Mouse (Mus musculus) hindbrain, embryonic 15.5 days (tissue): ENCODE measurements around the gene Tnr. TPM values are rescaled to one million over a fixed set of nuclear protein-coding genes. Genes with fewer than 3 reads are reported as not detected.

ENCODE experiments used
- ATAC-seq: fragments of 200-750 bp; cut with Nextera tagmentation; 2 replicates; pipeline ENCODE4 v1.8.0; 2017; ENCODE audit warnings: low read depth, moderate number of reproducible peaks, moderate TSS enrichment; ENCODE audit not compliant: low FRiP score
- H3K27ac ChIP-seq: fragments of 300-500 bp; sonication (generic); replicated peaks from 2 replicates; pipeline ENCODE4 v1.5.1; 2015; ENCODE audit warnings: mild to moderate bottlenecking, inconsistent platforms
- H3K27me3 ChIP-seq: fragments of 300-500 bp; sonication (generic); 2 replicates; pipeline ENCODE4 v1.6.1; 2015; ENCODE audit warnings: control low read depth, inconsistent platforms
- H3K36me3 ChIP-seq: fragments of 300-500 bp; sonication (generic); 2 replicates; pipeline ENCODE4 v1.6.1; 2015; ENCODE audit warnings: control low read depth, inconsistent platforms
- H3K4me1 ChIP-seq: fragments of 300-500 bp; sonication (generic); replicated peaks from 2 replicates; pipeline ENCODE4 v1.6.1; 2015; ENCODE audit warnings: control low read depth, inconsistent platforms
- H3K4me2 ChIP-seq: fragments of 300-500 bp; sonication (generic); 2 replicates; pipeline ENCODE4 v1.6.1; 2015; ENCODE audit warnings: moderate library complexity, mild to moderate bottlenecking, inconsistent platforms
- H3K4me3 ChIP-seq: fragments of 300-500 bp; sonication (generic); 2 replicates; pipeline ENCODE4 v1.5.1; 2015; ENCODE audit warnings: mild to moderate bottlenecking, inconsistent platforms
- H3K9ac ChIP-seq: fragments of 300-500 bp; sonication (generic); 2 replicates; pipeline ENCODE4 v1.6.1; 2015; ENCODE audit warnings: inconsistent platforms
- H3K9me3 ChIP-seq: fragments of 300-500 bp; sonication (generic); 2 replicates; pipeline ENCODE4 v1.6.1; 2016; ENCODE audit warnings: control low read depth, inconsistent platforms
- WGBS: fragments of 180-500 bp; shearing (Covaris S2); methylation state at CpG from one replicate; pipeline ENCODE4 v1.1.7; 2015; 5-methylcytosine and 5-hydroxymethylcytosine counted together
- polyA plus RNA-seq: library from polyadenylated mRNA; unstranded; fragments of >200 nt; fragmentation: Nextera tagmentation; extraction: Ambion mirVana; gene quantifications from 2 replicates; pipeline ENCODE4 v1.2.1, GENCODE M21; 2015

Tnr gene
- polyA plus RNA-seq, 1 experiment from 2014 or later: 5.0 TPM

- Histone ChIP-seq H3K36me3 (no peaks in the 10 kb centered on the region), H3K4me1 (no peaks in the 10 kb centered on the region), H3K27me3 (no peaks in the 10 kb centered on the region), H3K9me3 (no peaks in the 10 kb centered on the region), H3K4me3 (no peak overlapping the region), H3K27ac (no peak overlapping the region), H3K4me2 (no peak overlapping the region), H3K9ac (no peak overlapping the region)
- 42% methylated on average over 5 of the region's 5 CpGs for WGBS
- no peak for ATAC-seq
Observed at GRCm38 (mm10) chr1:159911006-159911405, 387.4 kb downstream of the Tnr start.

- no peak overlapping the region for H3K4me3 ChIP-seq
- H3K9me3 ChIP-seq: no peaks in the 10 kb centered on the region
- no peak overlapping the region for H3K27ac ChIP-seq
- H3K36me3 ChIP-seq: no peaks in the 10 kb centered on the region
- ATAC-seq: no peak
- H3K9ac ChIP-seq: no peak overlapping the region
- no peaks in the 10 kb centered on the region for H3K4me1 ChIP-seq
- no peak overlapping the region for H3K4me2 ChIP-seq
- H3K27me3 ChIP-seq: no peaks in the 10 kb centered on the region
Observed at GRCm38 (mm10) chr1:159914726-159915125, 391.2 kb downstream of the Tnr start.

DNA sequence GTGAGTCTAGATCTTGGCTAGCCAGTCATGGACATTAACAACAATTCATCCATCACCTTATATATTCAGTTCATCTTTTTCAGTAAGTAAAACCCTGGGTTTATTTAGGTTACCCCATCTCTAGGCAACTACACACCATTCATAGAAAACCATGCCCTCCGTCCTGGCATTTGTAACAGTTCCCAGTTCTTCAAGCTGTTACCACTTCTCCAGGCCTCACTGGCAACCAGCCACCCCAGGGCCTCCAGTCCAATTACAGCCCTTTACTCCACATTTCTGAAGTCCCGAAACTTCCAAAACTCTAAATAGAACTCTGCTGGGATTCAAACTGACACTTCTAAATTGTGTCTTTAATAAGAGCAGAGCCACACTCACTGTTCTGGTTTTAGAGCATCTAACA lies 397.0 kb downstream of the Tnr start:
- Histone ChIP-seq H3K9ac (no peak overlapping the region), H3K27me3 (no peaks in the 10 kb centered on the region), H3K4me1 (no peaks in the 10 kb centered on the region), H3K4me2 (no peak overlapping the region), H3K9me3 (no peaks in the 10 kb centered on the region), H3K4me3 (no peak overlapping the region), H3K36me3 (no peaks in the 10 kb centered on the region), H3K27ac (no peak overlapping the region)
- no peak for ATAC-seq
- 70% methylated on average over 2 of the region's 2 CpGs for WGBS

DNA sequence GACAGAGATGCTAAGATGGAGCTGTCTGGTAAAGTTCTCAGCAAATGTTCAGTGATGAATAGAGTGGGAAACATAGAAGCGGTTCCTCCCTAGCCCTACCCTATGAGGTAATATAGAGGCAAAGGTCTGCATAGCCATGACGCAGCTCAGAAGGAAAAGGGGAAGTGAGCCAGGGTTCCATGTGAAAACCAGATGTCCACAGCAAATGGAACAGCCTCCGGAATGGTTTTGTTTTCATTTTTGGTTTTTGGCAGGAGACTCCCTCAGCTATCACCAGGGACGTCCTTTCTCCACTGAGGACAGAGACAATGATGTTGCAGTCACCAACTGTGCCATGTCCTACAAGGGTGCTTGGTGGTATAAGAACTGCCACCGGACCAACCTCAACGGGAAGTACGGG lies 399.4 kb downstream of the Tnr start:
- Histone ChIP-seq H3K36me3 (no peaks in the 10 kb centered on the region), H3K4me3 (no peak overlapping the region), H3K27me3 (no peaks in the 10 kb centered on the region), H3K27ac (no peak overlapping the region), H3K9me3 (no peaks in the 10 kb centered on the region), H3K4me2 (no peak overlapping the region), H3K9ac (no peak overlapping the region), H3K4me1 (no peaks in the 10 kb centered on the region)
- 95% methylated on average over 7 of the region's 7 CpGs for WGBS
- no peak for ATAC-seq

DNA sequence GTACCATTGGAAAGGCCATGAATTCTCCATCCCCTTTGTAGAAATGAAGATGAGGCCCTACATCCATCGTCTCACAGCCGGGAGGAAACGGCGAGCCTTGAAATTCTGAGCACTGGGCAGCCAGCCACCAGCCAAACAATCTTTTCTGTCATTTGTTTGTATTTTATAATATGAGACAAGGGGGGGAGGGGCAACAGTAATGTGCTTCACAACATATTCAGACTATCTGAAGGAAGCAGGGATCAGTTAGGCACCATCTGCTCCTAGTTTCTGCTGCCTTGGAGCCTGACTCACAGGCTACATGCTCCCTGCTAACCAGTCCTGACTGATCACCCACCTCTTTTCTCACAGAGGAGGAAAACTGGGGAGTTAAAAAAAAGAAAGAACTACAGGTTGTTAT lies 400.5 kb downstream of the Tnr start:
- 77% methylated on average over 4 of the region's 4 CpGs for WGBS
- H3K9me3 ChIP-seq: no peaks in the 10 kb centered on the region
- H3K4me1 ChIP-seq: no peaks in the 10 kb centered on the region
- H3K27me3 ChIP-seq: no peaks in the 10 kb centered on the region
- no peak for ATAC-seq
- no peak overlapping the region for H3K4me3 ChIP-seq
- H3K27ac ChIP-seq: no peak overlapping the region
- no peaks in the 10 kb centered on the region for H3K36me3 ChIP-seq
- no peak overlapping the region for H3K9ac ChIP-seq
- no peak overlapping the region for H3K4me2 ChIP-seq

- Histone ChIP-seq H3K27ac (no peak overlapping the region), H3K4me1 (no peaks in the 10 kb centered on the region), H3K4me2 (no peak overlapping the region), H3K27me3 (no peaks in the 10 kb centered on the region), H3K9ac (no peak overlapping the region), H3K4me3 (no peak overlapping the region), H3K36me3 (no peaks in the 10 kb centered on the region), H3K9me3 (no peaks in the 10 kb centered on the region)
- no peak for ATAC-seq
- 86% methylated on average over 5 of the region's 5 CpGs for WGBS
Observed at GRCm38 (mm10) chr1:159924684-159925083, 401.1 kb downstream of the Tnr start.

GRCm38 (mm10) chr1:159928681-159929335 lies 405.2 kb downstream of the Tnr start:
- 89% methylated on average over 9 of the region's 9 CpGs for WGBS
- Histone ChIP-seq H3K9ac (no peak overlapping the region), H3K36me3 (no peaks in the 10 kb centered on the region), H3K4me1 (no peaks in the 10 kb centered on the region), H3K27me3 (no peaks in the 10 kb centered on the region), H3K4me3 (no peak overlapping the region), H3K4me2 (no peak overlapping the region), H3K27ac (no peak overlapping the region), H3K9me3 (no peaks in the 10 kb centered on the region)
- ATAC-seq: no peak

DNA sequence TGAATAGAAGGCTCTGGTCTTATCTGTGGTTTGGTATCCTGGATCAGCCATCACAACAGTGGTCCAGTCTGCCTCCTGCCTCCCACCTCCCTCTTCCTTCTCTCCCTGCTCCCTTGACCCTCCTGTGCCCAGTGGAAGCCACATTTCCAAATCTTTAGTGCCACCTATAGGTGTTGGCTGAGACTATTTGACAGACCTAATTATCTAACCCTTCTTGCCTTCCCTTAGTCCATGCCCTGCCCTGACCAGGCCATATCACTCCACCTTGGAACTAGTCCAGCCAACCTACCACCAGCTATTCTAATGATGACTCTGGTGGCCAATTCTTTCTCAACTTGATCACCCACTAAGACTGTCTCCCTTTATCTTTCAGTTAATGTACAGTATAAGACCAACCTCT lies 408.5 kb downstream of the Tnr start:
- no peaks in the 10 kb centered on the region for H3K36me3 ChIP-seq
- no peaks in the 10 kb centered on the region for H3K4me1 ChIP-seq
- no peaks in the 10 kb centered on the region for H3K27me3 ChIP-seq
- no peak overlapping the region for H3K4me3 ChIP-seq
- H3K9ac ChIP-seq: no peak overlapping the region
- H3K9me3 ChIP-seq: no peaks in the 10 kb centered on the region
- no peak for ATAC-seq
- no peak overlapping the region for H3K27ac ChIP-seq
- no peak overlapping the region for H3K4me2 ChIP-seq

DNA sequence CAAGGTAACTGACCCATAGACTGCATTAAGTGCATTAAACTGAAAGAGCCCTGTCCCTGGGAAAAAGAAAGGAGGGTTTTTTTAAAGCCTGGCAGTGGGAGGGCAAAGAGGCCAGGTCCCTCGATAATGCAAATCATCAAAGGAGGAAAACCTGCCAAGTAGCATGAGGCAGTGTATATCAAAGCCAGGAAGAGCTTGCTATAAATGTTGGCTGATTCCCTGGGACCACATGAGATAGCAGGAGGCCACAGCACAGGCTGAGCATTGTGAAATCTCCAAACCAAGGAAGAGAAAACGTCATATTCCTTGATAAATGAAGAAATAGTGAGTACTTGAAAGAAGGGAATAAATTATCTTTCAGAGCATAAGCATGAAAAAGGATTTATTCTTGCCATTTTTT lies 409.0 kb downstream of the Tnr start:
- Histone ChIP-seq H3K27ac (no peak overlapping the region), H3K4me3 (no peak overlapping the region), H3K27me3 (no peaks in the 10 kb centered on the region), H3K9me3 (no peaks in the 10 kb centered on the region), H3K4me2 (no peak overlapping the region), H3K36me3 (no peaks in the 10 kb centered on the region), H3K9ac (no peak overlapping the region), H3K4me1 (no peaks in the 10 kb centered on the region)
- ATAC-seq: no peak
- 58% methylated on average over 2 of the region's 2 CpGs for WGBS

GRCm38 (mm10) chr1:159938449-159938848 lies 414.9 kb downstream of the Tnr start:
- no peak overlapping the region for H3K27ac ChIP-seq
- no peak overlapping the region for H3K9ac ChIP-seq
- 86% methylated on average over 2 of the region's 2 CpGs for WGBS
- no peak for ATAC-seq
- H3K36me3 ChIP-seq: no peaks in the 10 kb centered on the region
- no peak overlapping the region for H3K4me3 ChIP-seq
- H3K9me3 ChIP-seq: no peaks in the 10 kb centered on the region
- H3K4me2 ChIP-seq: no peak overlapping the region
- no peaks in the 10 kb centered on the region for H3K27me3 ChIP-seq
- no peaks in the 10 kb centered on the region for H3K4me1 ChIP-seq

DNA sequence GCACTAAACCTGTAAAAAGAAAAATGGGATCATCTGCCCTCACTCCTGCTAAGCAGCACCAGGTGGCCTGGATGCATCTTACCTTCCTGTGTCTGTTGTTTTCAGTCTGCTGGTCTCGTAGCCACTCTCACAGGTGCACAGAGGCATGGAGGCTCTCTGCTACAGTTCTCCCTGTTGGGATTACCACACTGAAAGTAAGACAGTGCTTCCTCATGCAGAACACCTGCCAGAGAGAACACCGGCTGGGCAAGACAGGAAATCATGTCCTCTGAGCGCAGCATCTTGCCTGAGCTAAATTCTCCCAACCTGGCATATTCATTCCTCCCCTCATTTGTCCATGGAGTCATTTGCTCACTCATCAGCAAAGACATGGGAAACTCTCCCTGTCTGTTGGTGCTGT lies 415.8 kb downstream of the Tnr start:
- Histone ChIP-seq H3K4me3 (no peak overlapping the region), H3K9ac (no peak overlapping the region), H3K27ac (no peak overlapping the region), H3K36me3 (no peaks in the 10 kb centered on the region), H3K4me1 (no peaks in the 10 kb centered on the region), H3K4me2 (no peak overlapping the region), H3K9me3 (no peaks in the 10 kb centered on the region), H3K27me3 (no peaks in the 10 kb centered on the region)
- WGBS: 85% methylated on average over 3 of the region's 3 CpGs
- ATAC-seq: no peak

- ATAC-seq: no peak
- 48% methylated on average over 1 of the region's 1 CpGs for WGBS
Observed at GRCm38 (mm10) chr1:159953526-159953925, 430.0 kb downstream of the Tnr start.

GRCm38 (mm10) chr1:159963351-159963750 lies 439.8 kb downstream of the Tnr start:
- no peaks in the 10 kb centered on the region for H3K27me3 ChIP-seq
- no peak overlapping the region for H3K4me3 ChIP-seq
- H3K4me1 ChIP-seq: no peaks in the 10 kb centered on the region
- no peak for ATAC-seq
- H3K36me3 ChIP-seq: no peaks in the 10 kb centered on the region
- no peak overlapping the region for H3K27ac ChIP-seq
- no peaks in the 10 kb centered on the region for H3K9me3 ChIP-seq
- H3K4me2 ChIP-seq: no peak overlapping the region
- 88% methylated on average over 4 of the region's 4 CpGs for WGBS
- no peak overlapping the region for H3K9ac ChIP-seq

More at GRCm38 (mm10) chr1:159953526-159953925, 430.0 kb downstream of the Tnr start:
- no peak overlapping the region for H3K4me2 ChIP-seq
- no peaks in the 10 kb centered on the region for H3K36me3 ChIP-seq
- no peaks in the 10 kb centered on the region for H3K27me3 ChIP-seq
- no peak overlapping the region for H3K27ac ChIP-seq
- H3K9ac ChIP-seq: no peak overlapping the region
- no peak overlapping the region for H3K4me3 ChIP-seq
- H3K9me3 ChIP-seq: no peaks in the 10 kb centered on the region
- no peaks in the 10 kb centered on the region for H3K4me1 ChIP-seq
